Mouse (Mus musculus) lung, embryonic 14.5 days (tissue): Measurements from ENCODE around the gene Evpl. TPM values are rescaled to one million over a fixed set of nuclear protein-coding genes. Genes with fewer than 3 reads are reported as not detected.

Experiments
- ATAC-seq: fragments of 200-750 bp; cut with Nextera tagmentation; 2 replicates; pipeline ENCODE4 v1.8.0; 2017; ENCODE audit warnings: mild to moderate bottlenecking, moderate TSS enrichment, moderate library complexity; ENCODE audit not compliant: insufficient read depth
- DNase-seq: peaks from one replicate; pipeline ENCODE4 v3.0.0-alpha.2; 2015
- H3K27ac ChIP-seq: fragments of 300-500 bp; sonication (generic); 2 replicates; pipeline ENCODE4 v1.5.1; 2014; ENCODE audit warnings: low read depth, mild to moderate bottlenecking, moderate library complexity
- H3K27me3 ChIP-seq: fragments of 300-500 bp; sonication (generic); 2 replicates; pipeline ENCODE4 v1.6.1; 2014; ENCODE audit warnings: low read length, control low read depth; ENCODE audit not compliant: insufficient read depth
- H3K36me3 ChIP-seq: fragments of 300-500 bp; sonication (generic); 2 replicates; pipeline ENCODE4 v1.6.1; 2014; ENCODE audit warnings: control low read depth; ENCODE audit not compliant: insufficient read depth
- H3K4me1 ChIP-seq: fragments of 300-500 bp; sonication (generic); 2 replicates; pipeline ENCODE4 v1.6.1; 2014; ENCODE audit warnings: antibody characterized with exemption, control low read depth; ENCODE audit not compliant: insufficient read depth
- H3K4me2 ChIP-seq: fragments of 300-500 bp; sonication (generic); 2 replicates; pipeline ENCODE4 v1.6.1; 2014; ENCODE audit warnings: mild to moderate bottlenecking
- H3K4me3 ChIP-seq: fragments of 300-500 bp; sonication (generic); 2 replicates; pipeline ENCODE4 v1.5.1; 2014; ENCODE audit warnings: low read depth, low read length
- H3K9ac ChIP-seq: fragments of 300-500 bp; sonication (generic); 2 replicates; pipeline ENCODE4 v1.6.1; 2014
- H3K9me3 ChIP-seq: fragments of 300-500 bp; sonication (generic); 2 replicates; pipeline ENCODE4 v1.6.1; 2016; ENCODE audit warnings: low read depth, low read length, control low read depth
- CTCF ChIP-seq: IDR thresholded peaks from 2 replicates; pipeline ENCODE4 v1.5.1; 2016; ENCODE audit warnings: antibody characterized with exemption, low read depth
- WGBS: fragments of 180-500 bp; shearing (Covaris S2); extraction: QIAGEN DNeasy Blood & Tissue Kit; methylation state at CpG from one replicate; pipeline ENCODE4 v1.1.7; 2014; 5-methylcytosine and 5-hydroxymethylcytosine counted together
- polyA plus RNA-seq: library from polyadenylated mRNA; unstranded; fragments of >200 nt; fragmentation: Nextera tagmentation; extraction: Ambion mirVana; gene quantifications from 2 replicates; pipeline ENCODE4 v1.2.1, GENCODE M21; 2014

Evpl gene
- polyA plus RNA-seq, 1 experiment from 2014 or later: 4.4 TPM

DNA sequence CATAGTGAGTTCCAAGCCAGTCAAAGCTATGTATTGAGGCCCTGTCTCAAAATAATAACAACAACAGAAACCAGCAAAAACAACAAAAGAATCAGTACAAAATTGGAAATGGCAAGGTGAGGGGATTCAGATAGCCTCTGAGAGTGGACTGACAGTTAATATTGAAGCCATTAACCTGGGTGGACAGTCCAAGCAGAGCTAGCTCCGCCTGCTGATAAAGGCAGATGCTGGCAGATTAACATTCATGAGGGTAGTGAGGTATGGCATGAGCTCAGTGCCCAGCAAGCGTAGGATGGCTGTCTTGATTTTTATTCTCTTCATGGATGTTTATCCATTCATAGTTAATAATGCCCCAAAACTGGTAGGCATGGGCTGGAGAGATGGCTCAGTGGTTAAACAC, 36.7 kb downstream of the Evpl start:
- WGBS: 87% methylated on average over 2 of the region's 2 CpGs
- no peak overlapping the region for H3K4me3 ChIP-seq
- TF ChIP-seq CTCF: no peak
- peaks cover 6% of the 10 kb centered on the region; the same call in 1 of the 2 replicates for H3K4me1 ChIP-seq
- ATAC-seq (no peak), DNase-seq (no peak)
- H3K36me3 ChIP-seq: peaks cover 15% of the 10 kb centered on the region; the same call in 1 of the 2 replicates
- H3K27ac ChIP-seq: no peak overlapping the region
- H3K9ac ChIP-seq: no peak overlapping the region
- no peak overlapping the region for H3K4me2 ChIP-seq
- no peaks in the 10 kb centered on the region for H3K27me3 ChIP-seq
- H3K9me3 ChIP-seq: no peaks in the 10 kb centered on the region

DNA sequence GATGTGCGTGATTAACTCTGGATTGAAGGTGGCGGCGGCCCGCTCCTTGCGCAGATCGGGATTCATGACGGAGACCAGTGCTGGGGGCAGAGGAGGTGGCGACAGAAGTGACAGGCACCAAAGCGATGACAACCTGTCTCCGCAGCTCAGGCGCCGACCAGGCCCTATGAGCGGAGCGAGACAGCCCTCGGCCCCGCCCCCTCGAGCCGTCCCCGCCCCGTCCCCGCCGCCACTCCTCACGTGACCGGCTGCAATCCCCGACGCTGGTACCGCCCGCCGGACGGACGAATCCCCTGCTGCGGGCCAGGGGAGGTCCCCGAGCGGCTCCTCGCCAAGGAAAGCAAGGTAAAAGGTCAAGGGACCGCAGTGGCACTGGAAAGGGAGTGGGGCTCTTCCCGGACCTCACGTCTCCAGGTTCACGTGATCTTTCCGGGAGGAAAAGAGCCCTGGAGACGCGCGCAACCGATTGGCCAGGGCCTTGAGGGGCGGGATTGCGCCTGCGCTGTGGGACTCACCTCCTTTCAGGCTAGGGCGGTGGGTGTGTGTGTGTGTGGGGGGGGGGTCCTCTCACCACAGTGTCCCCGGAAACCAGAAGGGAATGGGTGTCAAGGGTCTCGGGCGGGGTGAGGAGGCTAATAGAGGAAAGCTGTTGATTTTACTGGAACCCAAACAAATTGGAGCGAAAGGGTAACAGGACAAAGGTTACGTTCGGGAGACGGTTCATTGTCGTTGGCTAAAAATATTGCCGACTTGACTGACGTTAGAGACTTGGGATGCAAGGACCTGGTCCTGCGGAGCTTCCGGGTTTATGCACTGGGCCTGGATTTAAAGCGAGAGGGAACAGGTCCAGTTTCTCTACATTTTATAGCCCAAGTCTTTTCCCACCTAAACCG, 39.0 kb downstream of the Evpl start, which contains the start of the genes Ten1 and Acox1:
Gene Ten1, plus strand, starts transcription at position 217 of the 893 bp plus-strand sequence.
Gene Acox1, minus strand, starts transcription at position 407 of the 893 bp plus-strand sequence.
- peak; percentile 98 for ATAC-seq

DNA sequence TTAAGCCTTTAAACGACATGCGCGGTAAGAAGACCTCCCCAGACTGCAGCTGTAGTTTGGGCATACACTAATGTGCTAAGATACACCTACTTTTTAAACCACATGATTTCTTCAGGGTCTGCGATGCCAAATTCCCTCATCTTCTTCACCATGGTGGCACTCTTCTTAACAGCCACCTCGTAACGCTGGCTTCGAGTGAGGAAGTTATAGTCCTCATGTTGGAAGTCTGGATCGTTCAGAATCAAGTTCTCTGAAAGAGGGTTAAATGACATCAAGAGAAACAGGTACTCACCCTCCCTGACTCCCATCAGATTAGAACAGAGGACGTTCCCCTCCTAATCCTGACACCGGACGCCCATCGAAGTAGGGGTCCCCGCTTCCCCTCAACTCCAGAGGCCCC, 39.7 kb downstream of the Evpl start:
- no peak for ATAC-seq
- Histone ChIP-seq H3K36me3 (peaks cover 2% of the 10 kb centered on the region; the same call in 1 of the 2 replicates), H3K27me3 (no peaks in the 10 kb centered on the region), H3K9ac (peak overlapping the region; percentile 81), H3K9me3 (no peaks in the 10 kb centered on the region), H3K4me3 (peak overlapping the region; percentile 51), H3K4me2 (peak overlapping the region; percentile 90), H3K27ac (peak overlapping the region; percentile 74; the same call in 1 of the 2 replicates), H3K4me1 (peaks cover 6% of the 10 kb centered on the region; the same call in 1 of the 2 replicates)
- no peak for TF ChIP-seq CTCF
- DNase-seq: no peak
- WGBS: 19% methylated on average over 13 of the region's 13 CpGs

More for the DNA sequence above, 39.0 kb downstream of the Evpl start, which contains the start of the genes Ten1 and Acox1:
- Histone ChIP-seq H3K27ac (peak within 1 kb of the TSS; percentile 74), H3K4me2 (peak within 1 kb of the TSS; percentile 90), H3K4me3 (peak within 1 kb of the TSS; percentile 51), H3K4me1 (peaks cover 6% of the 10 kb centered on the region; the same call in 1 of the 2 replicates), H3K9me3 (no peaks in the 10 kb centered on the region), H3K9ac (peak within 1 kb of the TSS; percentile 81), H3K36me3 (peaks cover 7% of the 10 kb centered on the region; the same call in 1 of the 2 replicates), H3K27me3 (no peaks in the 10 kb centered on the region)
- under 1% methylated on average over 62 of the region's 62 CpGs for WGBS
- peak; percentile 97 for DNase-seq
- no peak for TF ChIP-seq CTCF

DNA sequence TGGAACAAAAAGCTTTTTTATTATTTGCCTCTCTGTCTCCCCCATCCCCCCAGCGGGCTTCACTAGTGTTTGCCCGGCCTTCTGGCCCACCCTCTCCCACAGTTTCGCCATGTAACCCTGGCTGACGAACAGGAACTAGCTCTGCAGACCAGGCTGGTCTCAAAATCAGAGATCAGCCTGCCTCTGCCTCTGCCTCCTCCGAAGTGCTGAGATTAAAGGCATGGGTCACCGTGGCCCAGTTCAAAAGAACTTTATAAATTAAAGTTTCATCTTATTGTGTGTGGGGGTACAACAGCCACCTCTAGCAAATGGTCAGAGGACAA, 40.3 kb downstream of the Evpl start:
- 89% methylated on average over 6 of the region's 6 CpGs for WGBS
- H3K9me3 ChIP-seq: no peaks in the 10 kb centered on the region
- no peak overlapping the region for H3K27ac ChIP-seq
- peak overlapping the region; percentile 81; the same call in 1 of the 2 replicates for H3K9ac ChIP-seq
- DNase-seq (no peak), ATAC-seq (no peak)
- H3K4me1 ChIP-seq: peaks cover 6% of the 10 kb centered on the region; the same call in 1 of the 2 replicates
- no peak for TF ChIP-seq CTCF
- H3K27me3 ChIP-seq: no peaks in the 10 kb centered on the region
- peak overlapping the region; percentile 90; the same call in 1 of the 2 replicates for H3K4me2 ChIP-seq
- 0 out of 2 replicates have a peak overlapping the region, but pooled peaks have one; percentile 51 for H3K4me3 ChIP-seq
- H3K36me3 ChIP-seq: peaks cover 2% of the 10 kb centered on the region; the same call in 1 of the 2 replicates

DNA sequence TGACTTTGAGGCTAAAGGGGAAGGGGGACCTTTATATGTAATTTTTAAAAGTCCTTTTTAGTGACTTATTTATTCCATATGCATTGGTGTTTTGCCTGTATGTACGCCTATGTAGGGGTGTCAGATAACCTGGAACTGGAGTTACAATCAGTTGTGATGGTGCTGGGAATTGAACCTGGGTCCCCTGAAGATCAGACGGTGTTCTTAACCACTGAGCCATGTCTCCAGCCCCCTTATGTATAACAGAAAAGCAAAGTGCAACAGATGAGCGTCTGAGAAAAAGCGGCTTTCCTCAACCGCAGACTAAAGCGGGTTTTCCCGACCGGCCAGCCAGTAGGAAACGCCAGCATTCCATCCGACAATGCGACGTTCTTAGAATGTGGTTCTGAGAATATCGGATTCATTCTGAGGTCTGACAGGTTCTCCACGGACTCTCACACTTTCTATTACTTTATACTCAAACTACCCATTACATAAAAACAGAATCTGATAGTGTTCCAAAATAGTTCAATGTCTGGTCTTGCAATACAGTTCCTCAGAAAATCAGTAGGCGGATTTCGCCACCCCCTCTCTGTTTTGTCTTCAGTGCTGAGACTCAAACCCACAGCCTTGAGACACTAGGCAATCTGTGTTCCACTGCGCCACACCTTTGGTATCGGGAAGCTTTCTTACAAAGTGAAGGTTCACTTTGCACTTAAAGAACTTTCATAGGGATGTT, 40.9 kb downstream of the Evpl start:
- TF ChIP-seq CTCF: no peak
- no peak overlapping the region for H3K4me3 ChIP-seq
- DNase-seq: no peak
- no peak for ATAC-seq
- H3K9ac ChIP-seq: no peak overlapping the region; the same call in 1 of the 2 replicates
- H3K4me1 ChIP-seq: peaks cover 6% of the 10 kb centered on the region; the same call in 1 of the 2 replicates
- no peak overlapping the region for H3K27ac ChIP-seq
- no peaks in the 10 kb centered on the region for H3K27me3 ChIP-seq
- H3K9me3 ChIP-seq: no peaks in the 10 kb centered on the region
- H3K36me3 ChIP-seq: peaks cover 2% of the 10 kb centered on the region; the same call in 1 of the 2 replicates
- 93% methylated on average over 18 of the region's 18 CpGs for WGBS
- H3K4me2 ChIP-seq: peak overlapping the region; percentile 90; the same call in 1 of the 2 replicates

DNA sequence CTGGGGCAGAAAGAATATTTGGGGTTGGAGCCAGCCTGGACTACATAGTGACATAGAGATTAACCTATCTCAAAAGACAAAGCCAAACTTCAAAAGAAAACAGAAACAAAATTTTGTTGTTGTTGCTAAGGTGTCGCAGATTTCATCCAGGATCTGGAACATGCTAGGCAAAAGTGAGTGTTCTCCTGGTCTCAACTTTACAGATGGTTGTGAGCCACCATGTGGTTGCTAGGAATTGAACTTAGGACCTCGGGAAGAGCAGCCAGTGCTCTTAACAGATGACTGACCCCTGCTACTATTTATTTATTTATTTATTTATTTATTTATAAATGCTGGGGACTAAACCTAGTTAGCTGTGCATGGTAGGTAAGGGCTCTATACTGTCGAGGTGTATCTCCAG, 41.5 kb downstream of the Evpl start:
- ATAC-seq (no peak), DNase-seq (no peak)
- TF ChIP-seq CTCF: no peak
- Histone ChIP-seq H3K27me3 (no peaks in the 10 kb centered on the region), H3K4me2 (no peak overlapping the region), H3K9ac (no peak overlapping the region), H3K27ac (no peak overlapping the region), H3K9me3 (no peaks in the 10 kb centered on the region), H3K4me1 (peaks cover 6% of the 10 kb centered on the region; the same call in 1 of the 2 replicates), H3K36me3 (peaks cover 4% of the 10 kb centered on the region; the same call in 1 of the 2 replicates), H3K4me3 (no peak overlapping the region)
- WGBS: 82% methylated on average over 3 of the region's 3 CpGs
